Mouse (Mus musculus): ENCODE measurements around the gene Olfr720.

Olfr720 gene

GRCm38 (mm10) chr14:14186738-14187137, at the start of gene Olfr720:
Gene Olfr720, minus strand, starts transcription at chr14:14186838.
- DNase-seq (ENCODE audit: low spot score): no peak

All from adipocyte (in vitro differentiated cells).